Mouse (Mus musculus) adrenal gland, postnatal 4 days (tissue): ENCODE results near the gene Foxg1. TPM values are rescaled to one million over a fixed set of nuclear protein-coding genes. Genes with fewer than 3 reads are reported as not detected.

ENCODE experiments used
- DNase-seq, 2 experiments: peaks; one replicate each; pipeline ENCODE4 v3.0.0; 2021 to 2022; ENCODE audit warnings: low spot score in 2 of 2, mixed read lengths in 2 of 2
- total RNA-seq, 2 experiments: library from RNA; stranded (reverse); gene quantifications; 2 replicates each; pipeline ENCODE4 v1.2.3; 2021

Foxg1 gene
- total RNA-seq, 2 experiments from 2014 or later, result 0.34 to 0.90 TPM

- DNase-seq, result no peak
These were observed 18.3 kb downstream of the Foxg1 start for GRCm38 (mm10) chr12:49400853-49401118.

- DNase-seq, result no peak
These were observed 18.8 kb downstream of the Foxg1 start for GRCm38 (mm10) chr12:49401119-49401795.

GRCm38 (mm10) chr12:49401796-49402130 lies 19.3 kb downstream of the Foxg1 start:
- no peak for DNase-seq

DNA sequence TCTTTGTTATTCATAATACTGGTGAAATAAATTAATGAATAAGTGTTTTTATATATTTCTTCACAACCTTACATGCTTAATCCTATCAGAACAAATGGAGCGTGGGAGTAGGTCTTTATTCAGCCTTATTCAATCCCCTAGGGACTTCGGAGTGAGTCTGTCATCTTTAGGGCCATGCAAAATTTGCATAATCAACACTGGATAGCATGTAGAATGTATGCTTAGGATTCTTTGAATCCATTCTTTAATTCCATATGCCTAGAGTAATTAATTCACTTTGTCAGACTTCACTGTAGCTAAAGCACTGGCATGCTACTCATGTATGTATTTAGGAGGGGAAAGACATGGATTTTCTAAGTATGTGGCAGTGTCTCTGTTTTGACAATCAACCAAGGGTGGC lies 27.4 kb downstream of the Foxg1 start:
- no peak for DNase-seq

DNA sequence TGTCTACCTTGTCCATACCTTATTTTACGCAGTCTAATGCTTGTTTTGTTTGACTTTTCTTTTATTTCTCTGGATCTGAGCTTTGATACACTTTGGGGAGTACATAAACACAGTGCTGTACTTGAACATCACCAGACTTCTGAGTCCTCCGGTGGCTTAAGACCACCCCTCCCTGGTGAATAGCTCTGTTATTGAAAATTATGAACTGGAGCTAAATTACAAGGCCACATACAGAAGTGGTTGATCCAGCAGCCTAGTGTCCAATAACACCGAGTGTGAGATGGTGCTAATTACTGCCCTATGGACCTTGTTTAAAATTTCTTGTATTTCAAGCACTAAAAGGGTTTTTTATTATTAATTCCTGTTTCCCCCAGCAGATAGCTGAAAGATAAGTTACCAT lies 35.5 kb downstream of the Foxg1 start:
- DNase-seq, result no peak

Other genes with a start within 250 kb of the Foxg1 start
- gene Gm43517, start 2.5 kb downstream of the Foxg1 start, total RNA-seq, result not detected